Mouse (Mus musculus) liver, embryonic 15.5 days (tissue): Measurements from ENCODE around the gene Fam47e. TPM values are rescaled to one million over a fixed set of nuclear protein-coding genes. Genes with fewer than 3 reads are reported as not detected.
A peak's percentile ranks its signal among the peaks of the same experiment; 100 is the strongest.

ENCODE experiments used
- ATAC-seq: fragments of 200-750 bp; cut with Nextera tagmentation; 2 replicates; pipeline ENCODE4 v1.8.0; 2017; ENCODE audit warnings: moderate number of reproducible peaks, mild to moderate bottlenecking, moderate library complexity; ENCODE audit not compliant: insufficient read depth
- H3K27ac ChIP-seq: fragments of 300-500 bp; sonication (generic); replicated peaks from 2 replicates; pipeline ENCODE4 v1.5.1; 2015; ENCODE audit warnings: mild to moderate bottlenecking, inconsistent platforms
- H3K27me3 ChIP-seq: fragments of 300-500 bp; sonication (generic); 2 replicates; pipeline ENCODE4 v1.6.1; 2015; ENCODE audit warnings: mild to moderate bottlenecking, inconsistent platforms
- H3K36me3 ChIP-seq: fragments of 300-500 bp; sonication (generic); replicated peaks from 2 replicates; pipeline ENCODE4 v1.6.1; 2015; ENCODE audit warnings: moderate library complexity, mild to moderate bottlenecking, inconsistent platforms
- H3K4me1 ChIP-seq: fragments of 300-500 bp; sonication (generic); replicated peaks from 2 replicates; pipeline ENCODE4 v1.6.1; 2015; ENCODE audit warnings: inconsistent platforms
- H3K4me2 ChIP-seq: fragments of 300-500 bp; sonication (generic); 2 replicates; pipeline ENCODE4 v1.6.1; 2015; ENCODE audit warnings: moderate library complexity, mild to moderate bottlenecking, inconsistent platforms
- H3K4me3 ChIP-seq: fragments of 300-500 bp; sonication (generic); replicated peaks from 2 replicates; pipeline ENCODE4 v1.5.1; 2015; ENCODE audit warnings: mild to moderate bottlenecking, inconsistent platforms
- H3K9ac ChIP-seq: fragments of 300-500 bp; sonication (generic); 2 replicates; pipeline ENCODE4 v1.6.1; 2015; ENCODE audit warnings: moderate library complexity, mild to moderate bottlenecking, inconsistent platforms
- H3K9me3 ChIP-seq: fragments of 300-500 bp; sonication (generic); replicated peaks from 2 replicates; pipeline ENCODE4 v1.6.1; 2016; ENCODE audit warnings: inconsistent platforms
- WGBS: fragments of 180-500 bp; shearing (Covaris S2); methylation state at CpG from one replicate; pipeline ENCODE4 v1.1.7; 2015; ENCODE audit warnings: mixed read lengths; ENCODE audit not compliant: insufficient replicate concordance; 5-methylcytosine and 5-hydroxymethylcytosine counted together
- polyA plus RNA-seq: library from polyadenylated mRNA; unstranded; fragments of >200 nt; fragmentation: Nextera tagmentation; extraction: Ambion mirVana; gene quantifications from 2 replicates; pipeline ENCODE4 v1.2.1, GENCODE M21; 2015

Gene Fam47e
- polyA plus RNA-seq, 1 experiment from 2014 or later = 4.6 TPM

- Histone ChIP-seq H3K4me2 (peak within 1 kb of the TSS; percentile 66), H3K9me3 (no peaks in the 10 kb centered on the region), H3K27ac (peak within 1 kb of the TSS; percentile 38; the same call in 1 of the 2 replicates), H3K4me3 (peak within 1 kb of the TSS; percentile 59), H3K4me1 (peaks cover 5% of the 10 kb centered on the region; the same call in 1 of the 2 replicates), H3K27me3 (peaks cover 34% of the 10 kb centered on the region), H3K36me3 (no peaks in the 10 kb centered on the region), H3K9ac (peak within 1 kb of the TSS; percentile 48)
- under 1% methylated on average over 67 of the region's 69 CpGs for WGBS
- peak; percentile 80 for ATAC-seq
These were observed 48.1 kb downstream of the Fam47e start, which contains the start of gene Stbd1 for GRCm38 (mm10) chr5:92602691-92603690. TSS of gene Stbd1 (plus strand) at chr5:92603041.

GRCm38 (mm10) chr5:92604452-92605247 lies 49.8 kb downstream of the Fam47e start:
- Histone ChIP-seq H3K4me1 (peaks cover 5% of the 10 kb centered on the region; the same call in 1 of the 2 replicates), H3K27me3 (peaks cover 34% of the 10 kb centered on the region), H3K9ac (no peak overlapping the region), H3K4me3 (0 out of 2 replicates have a peak overlapping the region, but pooled peaks have one; percentile 59), H3K4me2 (peak overlapping the region; percentile 66), H3K36me3 (no peaks in the 10 kb centered on the region), H3K27ac (no peak overlapping the region), H3K9me3 (no peaks in the 10 kb centered on the region)
- ATAC-seq = no peak
- 62% methylated on average over 10 of the region's 10 CpGs for WGBS

- 61% methylated on average over 5 of the region's 5 CpGs for WGBS
- Histone ChIP-seq H3K27ac (peak overlapping the region; percentile 59), H3K4me2 (no peak overlapping the region), H3K9ac (no peak overlapping the region), H3K4me3 (no peak overlapping the region), H3K36me3 (no peaks in the 10 kb centered on the region), H3K4me1 (peaks cover 5% of the 10 kb centered on the region; the same call in 1 of the 2 replicates), H3K27me3 (peaks cover 20% of the 10 kb centered on the region), H3K9me3 (no peaks in the 10 kb centered on the region)
- ATAC-seq = peak; percentile 54
These were observed 52.8 kb downstream of the Fam47e start for GRCm38 (mm10) chr5:92607492-92608229.

GRCm38 (mm10) chr5:92612756-92613155 lies 57.9 kb downstream of the Fam47e start:
- Histone ChIP-seq H3K4me3 (no peak overlapping the region), H3K4me2 (no peak overlapping the region), H3K9ac (no peak overlapping the region), H3K9me3 (no peaks in the 10 kb centered on the region), H3K4me1 (peaks cover 3% of the 10 kb centered on the region; the same call in 1 of the 2 replicates), H3K27me3 (no peaks in the 10 kb centered on the region), H3K36me3 (no peaks in the 10 kb centered on the region), H3K27ac (no peak overlapping the region)
- WGBS = 61% methylated on average over 4 of the region's 4 CpGs
- no peak for ATAC-seq

- H3K36me3 ChIP-seq = no peaks in the 10 kb centered on the region
- no peak for ATAC-seq
- H3K9me3 ChIP-seq = no peaks in the 10 kb centered on the region
- H3K4me1 ChIP-seq = no peaks in the 10 kb centered on the region
- WGBS = 68% methylated on average over 5 of the region's 5 CpGs
- no peak overlapping the region for H3K27ac ChIP-seq
- no peak overlapping the region for H3K4me3 ChIP-seq
- H3K9ac ChIP-seq = no peak overlapping the region
- H3K27me3 ChIP-seq = no peaks in the 10 kb centered on the region
- H3K4me2 ChIP-seq = no peak overlapping the region
These were observed 67.0 kb downstream of the Fam47e start for GRCm38 (mm10) chr5:92621883-92622282.

GRCm38 (mm10) chr5:92627896-92628295 lies 73.0 kb downstream of the Fam47e start:
- Histone ChIP-seq H3K27me3 (no peaks in the 10 kb centered on the region), H3K4me2 (no peak overlapping the region), H3K9ac (no peak overlapping the region), H3K36me3 (no peaks in the 10 kb centered on the region), H3K4me1 (no peaks in the 10 kb centered on the region), H3K4me3 (no peak overlapping the region), H3K27ac (no peak overlapping the region), H3K9me3 (no peaks in the 10 kb centered on the region)
- ATAC-seq = no peak
- WGBS = 64% methylated on average over 7 of the region's 7 CpGs

- no peak overlapping the region for H3K4me3 ChIP-seq
- H3K9ac ChIP-seq = no peak overlapping the region
- no peaks in the 10 kb centered on the region for H3K9me3 ChIP-seq
- 44% methylated on average over 4 of the region's 4 CpGs for WGBS
- no peaks in the 10 kb centered on the region for H3K36me3 ChIP-seq
- no peak for ATAC-seq
- H3K27me3 ChIP-seq = no peaks in the 10 kb centered on the region
- no peaks in the 10 kb centered on the region for H3K4me1 ChIP-seq
- no peak overlapping the region for H3K27ac ChIP-seq
- no peak overlapping the region for H3K4me2 ChIP-seq
These were observed 78.7 kb downstream of the Fam47e start for GRCm38 (mm10) chr5:92633526-92633925.

- no peaks in the 10 kb centered on the region for H3K27me3 ChIP-seq
- WGBS = 48% methylated on average over 3 of the region's 3 CpGs
These were observed 80.0 kb downstream of the Fam47e start for GRCm38 (mm10) chr5:92634916-92635315.

GRCm38 (mm10) chr5:92635891-92636290 lies 81.0 kb downstream of the Fam47e start:
- Histone ChIP-seq H3K4me3 (no peak overlapping the region), H3K4me1 (no peaks in the 10 kb centered on the region), H3K9me3 (no peaks in the 10 kb centered on the region), H3K36me3 (no peaks in the 10 kb centered on the region), H3K9ac (no peak overlapping the region), H3K27ac (no peak overlapping the region), H3K4me2 (no peak overlapping the region), H3K27me3 (no peaks in the 10 kb centered on the region)
- 68% methylated on average over 5 of the region's 5 CpGs for WGBS
- ATAC-seq = no peak

More at GRCm38 (mm10) chr5:92634916-92635315, 80.0 kb downstream of the Fam47e start:
- ATAC-seq = no peak
- Histone ChIP-seq H3K36me3 (no peaks in the 10 kb centered on the region), H3K9me3 (no peaks in the 10 kb centered on the region), H3K4me3 (no peak overlapping the region), H3K4me1 (no peaks in the 10 kb centered on the region), H3K9ac (no peak overlapping the region), H3K27ac (no peak overlapping the region), H3K4me2 (no peak overlapping the region)

GRCm38 (mm10) chr5:92640861-92641260 lies 86.0 kb downstream of the Fam47e start:
- Histone ChIP-seq H3K4me1 (no peaks in the 10 kb centered on the region), H3K27ac (no peak overlapping the region), H3K27me3 (no peaks in the 10 kb centered on the region), H3K9me3 (no peaks in the 10 kb centered on the region), H3K4me3 (no peak overlapping the region), H3K36me3 (no peaks in the 10 kb centered on the region), H3K4me2 (no peak overlapping the region), H3K9ac (no peak overlapping the region)
- WGBS = 67% methylated on average over 3 of the region's 3 CpGs
- ATAC-seq = no peak
